Mouse (Mus musculus): ENCODE data around the gene Ndufa4l2.

- no peak for TF ChIP-seq CTCF (IDR thresholded peaks at IDR 0.05)
- no peak for TF ChIP-seq EP300 (IDR thresholded peaks at IDR 0.05)
These were observed 43.3 kb upstream of the Ndufa4l2 start for GRCm38 (mm10) chr10:127471281-127471988.
